Mouse (Mus musculus): ENCODE data around the gene Ddx11. TPM values are rescaled to one million over a fixed set of nuclear protein-coding genes. Genes with fewer than 3 reads are reported as not detected.

Ddx11 gene
- 15.0 and 16.9 TPM in 2 replicates for polyA plus RNA-seq (2015; fragmentation: Nextera tagmentation; extraction: Ambion mirVana)

- WGBS: 5% methylated on average over 45 of the region's 45 CpGs
- ATAC-seq (ENCODE audit: insufficient number of reproducible peaks, low FRiP score, low TSS enrichment, low read depth): peak; percentile 74
- Histone ChIP-seq H3K9me3 (replicated peaks) (no peaks in the 10 kb centered on the region), H3K27ac (replicated peaks) (peak within 1 kb of the TSS; percentile 86), H3K4me2 (replicated peaks) (peak within 1 kb of the TSS; percentile 73), H3K9ac (peak within 1 kb of the TSS; percentile 69), H3K27me3 (no peaks in the 10 kb centered on the region), H3K36me3 (peaks cover 32% of the 10 kb centered on the region), H3K4me1 (peaks cover 15% of the 10 kb centered on the region; the same call in 1 of the 2 replicates), H3K4me3 (replicated peaks) (peak within 1 kb of the TSS; percentile 92)
These were observed at the start of gene Ddx11 for GRCm38 (mm10) chr17:66123066-66123815. Gene Ddx11, plus strand, starts transcription at chr17:66123520.

GRCm38 (mm10) chr17:66073971-66074370 lies 49.3 kb upstream of the Ddx11 start:
- 78% methylated on average over 7 of the region's 7 CpGs for WGBS

GRCm38 (mm10) chr17:66075827-66076173 lies 47.5 kb upstream of the Ddx11 start:
- H3K4me2 ChIP-seq (replicated peaks): peak overlapping the region; percentile 70
- H3K9me3 ChIP-seq (replicated peaks): no peaks in the 10 kb centered on the region
- peak overlapping the region; percentile 99 for H3K4me3 ChIP-seq (replicated peaks)
- peaks cover 12% of the 10 kb centered on the region; the same call in 1 of the 2 replicates for H3K36me3 ChIP-seq
- WGBS: 3% methylated on average over 12 of the region's 12 CpGs
- H3K9ac ChIP-seq: peak overlapping the region; percentile 80; the same call in 1 of the 2 replicates
- no peaks in the 10 kb centered on the region for H3K27me3 ChIP-seq
- no peak for ATAC-seq (ENCODE audit: insufficient number of reproducible peaks, low FRiP score, low TSS enrichment, low read depth)
- H3K27ac ChIP-seq (replicated peaks): peak overlapping the region; percentile 92
- peaks cover 20% of the 10 kb centered on the region; the same call in 1 of the 2 replicates for H3K4me1 ChIP-seq

More at GRCm38 (mm10) chr17:66073971-66074370, 49.3 kb upstream of the Ddx11 start:
- ATAC-seq (ENCODE audit: insufficient number of reproducible peaks, low FRiP score, low TSS enrichment, low read depth): no peak
- no peaks in the 10 kb centered on the region for H3K27me3 ChIP-seq
- no peak overlapping the region for H3K9ac ChIP-seq
- H3K9me3 ChIP-seq (replicated peaks): no peaks in the 10 kb centered on the region
- no peak overlapping the region for H3K4me2 ChIP-seq (replicated peaks)
- no peaks in the 10 kb centered on the region for H3K36me3 ChIP-seq
- H3K4me3 ChIP-seq (replicated peaks): no peak overlapping the region
- H3K27ac ChIP-seq (replicated peaks): no peak overlapping the region
- H3K4me1 ChIP-seq: peaks cover 20% of the 10 kb centered on the region; the same call in 1 of the 2 replicates

GRCm38 (mm10) chr17:66076174-66076927 lies 47.0 kb upstream of the Ddx11 start:
- Histone ChIP-seq H3K9me3 (replicated peaks) (no peaks in the 10 kb centered on the region), H3K36me3 (peaks cover 17% of the 10 kb centered on the region; the same call in 1 of the 2 replicates), H3K4me3 (replicated peaks) (peak overlapping the region; percentile 99), H3K9ac (peak overlapping the region; percentile 80), H3K4me1 (peaks cover 20% of the 10 kb centered on the region; the same call in 1 of the 2 replicates), H3K4me2 (replicated peaks) (peak overlapping the region; percentile 70), H3K27me3 (no peaks in the 10 kb centered on the region), H3K27ac (replicated peaks) (peak overlapping the region; percentile 92)
- peak; percentile 88 for ATAC-seq (ENCODE audit: insufficient number of reproducible peaks, low FRiP score, low TSS enrichment, low read depth)
- WGBS: under 1% methylated on average over 93 of the region's 95 CpGs

- no peaks in the 10 kb centered on the region for H3K27me3 ChIP-seq
- H3K9me3 ChIP-seq (replicated peaks): no peaks in the 10 kb centered on the region
- peak; percentile 99 for ATAC-seq (ENCODE audit: insufficient number of reproducible peaks, low FRiP score, low TSS enrichment, low read depth)
- H3K9ac ChIP-seq: peak within 1 kb of the TSS; percentile 80
- H3K36me3 ChIP-seq: peaks cover 18% of the 10 kb centered on the region; the same call in 1 of the 2 replicates
- H3K4me2 ChIP-seq (replicated peaks): peak within 1 kb of the TSS; percentile 70
- peak within 1 kb of the TSS; percentile 92 for H3K27ac ChIP-seq (replicated peaks)
- peak within 1 kb of the TSS; percentile 99 for H3K4me3 ChIP-seq (replicated peaks)
- under 1% methylated on average over 53 of the region's 53 CpGs for WGBS
- H3K4me1 ChIP-seq: peaks cover 20% of the 10 kb centered on the region; the same call in 1 of the 2 replicates
These were observed 46.4 kb upstream of the Ddx11 start, which contains the start of gene Ankrd12 for GRCm38 (mm10) chr17:66076934-66077333. Gene Ankrd12, minus strand, starts transcription at chr17:66077089.

GRCm38 (mm10) chr17:66077437-66077850 lies 45.9 kb upstream of the Ddx11 start:
- H3K27me3 ChIP-seq: no peaks in the 10 kb centered on the region
- peak overlapping the region; percentile 70 for H3K4me2 ChIP-seq (replicated peaks)
- under 1% methylated on average over 23 of the region's 23 CpGs for WGBS
- ATAC-seq (ENCODE audit: insufficient number of reproducible peaks, low FRiP score, low TSS enrichment, low read depth): peak; percentile 25; the same call in 1 of the 2 replicates
- H3K4me1 ChIP-seq: peaks cover 20% of the 10 kb centered on the region; the same call in 1 of the 2 replicates
- peak overlapping the region; percentile 92 for H3K27ac ChIP-seq (replicated peaks)
- H3K36me3 ChIP-seq: peaks cover 18% of the 10 kb centered on the region; the same call in 1 of the 2 replicates
- no peaks in the 10 kb centered on the region for H3K9me3 ChIP-seq (replicated peaks)
- H3K4me3 ChIP-seq (replicated peaks): peak overlapping the region; percentile 99
- H3K9ac ChIP-seq: peak overlapping the region; percentile 50

- Histone ChIP-seq H3K4me1 (no peaks in the 10 kb centered on the region), H3K36me3 (peaks cover 48% of the 10 kb centered on the region), H3K4me2 (replicated peaks) (no peak overlapping the region), H3K4me3 (replicated peaks) (no peak overlapping the region), H3K27ac (replicated peaks) (no peak overlapping the region), H3K9ac (no peak overlapping the region), H3K9me3 (replicated peaks) (no peaks in the 10 kb centered on the region), H3K27me3 (no peaks in the 10 kb centered on the region)
- WGBS: 93% methylated on average over 1 of the region's 1 CpGs
- ATAC-seq (ENCODE audit: insufficient number of reproducible peaks, low FRiP score, low TSS enrichment, low read depth): no peak
These were observed 38.8 kb upstream of the Ddx11 start for GRCm38 (mm10) chr17:66084486-66084885.

GRCm38 (mm10) chr17:66085038-66085437 lies 38.3 kb upstream of the Ddx11 start:
- no peaks in the 10 kb centered on the region for H3K4me1 ChIP-seq
- H3K4me2 ChIP-seq (replicated peaks): no peak overlapping the region
- 91% methylated on average over 1 of the region's 1 CpGs for WGBS
- no peaks in the 10 kb centered on the region for H3K27me3 ChIP-seq
- H3K9ac ChIP-seq: no peak overlapping the region
- no peak overlapping the region for H3K27ac ChIP-seq (replicated peaks)
- ATAC-seq (ENCODE audit: insufficient number of reproducible peaks, low FRiP score, low TSS enrichment, low read depth): no peak
- no peak overlapping the region for H3K4me3 ChIP-seq (replicated peaks)
- H3K36me3 ChIP-seq: peaks cover 46% of the 10 kb centered on the region
- no peaks in the 10 kb centered on the region for H3K9me3 ChIP-seq (replicated peaks)

- Histone ChIP-seq H3K4me3 (replicated peaks) (no peak overlapping the region), H3K9me3 (replicated peaks) (no peaks in the 10 kb centered on the region), H3K4me1 (no peaks in the 10 kb centered on the region), H3K27me3 (no peaks in the 10 kb centered on the region), H3K27ac (replicated peaks) (no peak overlapping the region), H3K4me2 (replicated peaks) (no peak overlapping the region), H3K36me3 (peaks cover 34% of the 10 kb centered on the region), H3K9ac (no peak overlapping the region)
- ATAC-seq (ENCODE audit: insufficient number of reproducible peaks, low FRiP score, low TSS enrichment, low read depth): no peak
These were observed 33.1 kb upstream of the Ddx11 start for GRCm38 (mm10) chr17:66090251-66090650.

- H3K36me3 ChIP-seq: peaks cover 23% of the 10 kb centered on the region
- no peak overlapping the region for H3K9ac ChIP-seq
- no peaks in the 10 kb centered on the region for H3K4me1 ChIP-seq
- no peak overlapping the region for H3K27ac ChIP-seq (replicated peaks)
- no peaks in the 10 kb centered on the region for H3K9me3 ChIP-seq (replicated peaks)
- ATAC-seq (ENCODE audit: insufficient number of reproducible peaks, low FRiP score, low TSS enrichment, low read depth): no peak
- WGBS: 84% methylated on average over 2 of the region's 2 CpGs
- H3K4me3 ChIP-seq (replicated peaks): no peak overlapping the region
- no peaks in the 10 kb centered on the region for H3K27me3 ChIP-seq
- H3K4me2 ChIP-seq (replicated peaks): no peak overlapping the region
These were observed 31.9 kb upstream of the Ddx11 start for GRCm38 (mm10) chr17:66091392-66091791.

- H3K9me3 ChIP-seq (replicated peaks): no peaks in the 10 kb centered on the region
- peaks cover 18% of the 10 kb centered on the region for H3K36me3 ChIP-seq
- no peak overlapping the region for H3K4me2 ChIP-seq (replicated peaks)
- H3K27me3 ChIP-seq: no peaks in the 10 kb centered on the region
- no peak overlapping the region for H3K9ac ChIP-seq
- H3K27ac ChIP-seq (replicated peaks): no peak overlapping the region
- ATAC-seq (ENCODE audit: insufficient number of reproducible peaks, low FRiP score, low TSS enrichment, low read depth): no peak
- no peak overlapping the region for H3K4me3 ChIP-seq (replicated peaks)
- H3K4me1 ChIP-seq: no peaks in the 10 kb centered on the region
- WGBS: 86% methylated on average over 2 of the region's 2 CpGs
These were observed 31.3 kb upstream of the Ddx11 start for GRCm38 (mm10) chr17:66092065-66092464.

All from embryonic facial prominence, embryonic 15.5 days (tissue).